Mouse (Mus musculus) adrenal gland, adult (tissue): ENCODE results near the gene Mcm9.
"Not testable (repeated sequence)": the region's sequence is repeated elsewhere in the genome, so short reads cannot be mapped to it uniquely, and the experiment has no call there.

ENCODE experiments used
- DNase-seq, 2 experiments: peaks; one replicate each; pipeline ENCODE4 v3.0.0; 2022 to 2023; ENCODE audit warnings: low spot score in 1 of 2; ENCODE audit not compliant: inconsistent age in 2 of 2

Gene Mcm9

GRCm38 (mm10) chr10:53502875-53503816 lies 127.1 kb downstream of the Mcm9 start:
- no peak for DNase-seq

GRCm38 (mm10) chr10:53502471-53502870 lies 127.8 kb downstream of the Mcm9 start:
- DNase-seq: no peak

GRCm38 (mm10) chr10:53499518-53499917 lies 130.7 kb downstream of the Mcm9 start:
- DNase-seq: peak; percentile 29 to 74

- DNase-seq: not testable (repeated sequence)
Measured at GRCm38 (mm10) chr10:53495349-53495748, 134.9 kb downstream of the Mcm9 start.

GRCm38 (mm10) chr10:53493954-53494353 lies 136.3 kb downstream of the Mcm9 start:
- DNase-seq: no peak
